Mouse (Mus musculus) heart, adult 2 months (tissue): ENCODE data around the gene Rap1b.

ENCODE experiments used
- CTCF ChIP-seq: fragments of 200-600 bp; IDR thresholded peaks from 2 replicates; pipeline ENCODE4 v1.8.1; 2022; ENCODE audit warnings: antibody characterized with exemption, mild to moderate bottlenecking, moderate library complexity
- EP300 ChIP-seq: fragments of 200-500 bp; IDR thresholded peaks from 2 replicates; pipeline ENCODE4 v1.6.1; 2011; ENCODE audit warnings: low read depth, low read length, control low read depth; ENCODE audit not compliant: insufficient read depth

DNA sequence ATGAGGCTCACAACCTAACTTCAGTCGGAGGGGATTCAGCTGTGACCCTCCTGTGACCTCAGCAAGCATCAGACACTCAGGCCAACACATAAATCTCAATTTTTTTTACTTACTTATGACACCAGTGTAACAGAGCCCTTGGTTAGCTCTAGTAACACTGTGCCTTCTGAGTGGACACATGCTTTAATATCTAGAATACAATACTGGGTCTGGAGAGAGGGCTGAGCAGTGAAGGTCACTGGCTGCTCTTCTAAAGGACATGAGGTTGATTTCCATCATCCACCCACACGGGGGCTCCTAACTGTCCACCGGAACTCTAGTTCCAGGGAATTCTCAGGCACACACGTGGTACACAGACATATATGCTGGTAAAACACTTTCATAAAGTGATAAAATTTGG, 66.9 kb downstream of the Rap1b start:
- TF ChIP-seq EP300, result no peak
- no peak for TF ChIP-seq CTCF
